Mouse (Mus musculus): ENCODE data around the gene Lmo1. TPM values are rescaled to one million over a fixed set of nuclear protein-coding genes. Genes with fewer than 3 reads are reported as not detected.

Lmo1 gene
- total RNA-seq, 2 experiments from 2014 or later: 2.6 to 3.5 TPM

- no peak for DNase-seq
Observed at GRCm38 (mm10) chr7:109175670-109176625, 941 bp upstream of the Lmo1 start.

DNA sequence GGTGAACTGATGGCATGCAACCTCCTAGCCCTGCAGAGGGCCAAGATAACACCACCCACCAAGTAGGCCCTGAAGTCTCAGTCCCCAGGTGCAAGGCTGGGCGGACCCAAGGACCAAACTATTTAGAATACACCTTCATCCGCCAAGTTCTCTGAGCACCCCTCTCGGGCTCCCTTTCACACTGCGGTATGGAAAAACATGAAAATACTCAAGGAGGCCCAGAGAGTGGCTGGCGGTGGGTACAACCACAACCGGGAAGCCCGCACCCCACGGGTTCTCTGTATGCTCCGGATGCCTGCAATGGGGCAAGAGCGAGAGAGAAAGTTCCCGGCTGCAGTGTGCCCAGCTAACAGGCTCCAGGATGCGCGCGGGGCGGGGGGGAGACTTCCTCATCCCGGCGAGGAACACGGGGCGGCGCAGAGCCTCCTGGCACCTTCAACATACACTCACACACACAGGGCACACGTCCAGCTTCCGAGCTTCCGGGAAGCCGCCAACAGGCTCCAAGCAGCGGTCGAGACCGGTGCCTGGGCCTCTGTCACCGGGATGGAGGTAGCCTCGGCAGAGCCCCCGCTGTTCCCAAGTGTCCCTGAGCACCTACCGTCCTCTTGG, 564 bp downstream of the Lmo1 start:
- DNase-seq: peak in 1 of 2 experiments; percentile 57

GRCm38 (mm10) chr7:109171874-109172273, 3.1 kb downstream of the Lmo1 start:
- no peak for DNase-seq

- DNase-seq: peak; percentile 78 to 93
Observed at GRCm38 (mm10) chr7:109170441-109170820, 4.6 kb downstream of the Lmo1 start.

- DNase-seq: peak in 1 of 2 experiments; percentile 27
Observed at GRCm38 (mm10) chr7:109169505-109170440, 5.2 kb downstream of the Lmo1 start.

DNA sequence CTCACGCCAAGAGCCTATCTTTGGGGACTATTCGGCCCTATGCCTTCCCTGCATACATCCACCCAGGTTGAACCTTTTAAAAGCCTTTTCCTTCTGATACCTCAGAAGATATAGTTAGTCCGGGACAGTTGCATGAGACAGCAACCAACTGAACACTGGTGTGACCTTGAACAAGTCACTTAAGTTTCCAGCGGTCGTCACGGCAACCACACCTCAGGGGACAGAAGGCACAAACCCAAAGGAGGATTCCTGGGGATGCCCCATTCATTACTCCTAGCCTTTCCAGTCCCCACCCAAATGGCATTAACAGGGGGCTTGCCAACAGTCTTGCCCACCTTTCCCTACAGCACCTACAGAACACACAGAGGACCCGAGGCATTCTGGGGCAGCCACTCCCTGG, 6.3 kb downstream of the Lmo1 start:
- DNase-seq: no peak

DNA sequence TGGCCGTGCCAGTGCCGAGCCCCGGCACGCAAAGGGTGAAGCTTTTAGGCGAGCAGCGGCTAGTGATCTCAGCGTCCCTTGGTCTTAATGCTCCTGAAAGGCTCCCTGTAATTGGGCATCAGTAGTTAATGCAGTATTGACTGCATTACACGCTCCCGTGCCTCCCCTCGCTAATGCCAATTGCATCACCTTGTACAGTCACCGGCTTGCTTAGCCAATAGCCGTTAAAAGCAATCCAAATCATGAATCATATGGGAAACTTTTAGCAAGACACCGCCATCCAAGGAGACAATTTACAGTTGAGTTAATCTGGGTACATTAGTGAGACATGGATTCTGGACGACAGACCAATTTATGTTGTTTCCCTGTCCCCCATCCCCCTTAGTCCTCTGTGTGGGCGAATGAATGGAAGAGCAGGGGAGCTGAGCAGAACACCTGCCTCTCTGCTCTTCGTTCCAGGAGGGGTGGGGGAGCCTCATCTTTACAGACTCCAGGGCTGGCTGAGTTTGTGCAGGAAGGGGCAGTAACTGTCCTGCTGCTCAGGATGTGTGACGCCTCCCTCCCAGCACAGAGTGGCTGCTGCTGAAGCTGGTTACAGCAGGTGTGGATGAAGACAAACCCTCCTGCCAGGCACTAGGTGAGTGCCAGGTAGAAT, 8.9 kb downstream of the Lmo1 start:
- DNase-seq: no peak

DNA sequence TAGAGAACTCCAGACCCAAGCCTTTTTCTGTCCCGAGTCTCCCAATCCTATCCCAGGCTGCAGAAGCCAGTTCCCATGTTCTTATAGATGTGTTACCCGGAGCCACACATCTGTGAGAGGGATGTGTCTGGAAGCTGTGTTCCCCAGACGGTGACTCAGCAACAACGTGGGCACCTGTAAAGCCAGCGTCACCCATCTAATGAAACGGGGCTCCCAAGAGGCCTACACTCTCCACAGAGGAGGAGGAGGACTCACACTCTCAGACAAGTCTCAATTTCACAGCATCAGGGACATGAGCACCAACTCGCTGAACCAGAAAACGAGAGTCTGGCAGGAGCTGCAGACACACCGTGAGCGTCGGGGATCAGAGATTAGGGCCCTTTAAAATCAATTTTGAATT, 20.7 kb downstream of the Lmo1 start:
- no peak for DNase-seq

- no peak for DNase-seq
Observed at GRCm38 (mm10) chr7:109153538-109153937, 21.5 kb downstream of the Lmo1 start.

DNA sequence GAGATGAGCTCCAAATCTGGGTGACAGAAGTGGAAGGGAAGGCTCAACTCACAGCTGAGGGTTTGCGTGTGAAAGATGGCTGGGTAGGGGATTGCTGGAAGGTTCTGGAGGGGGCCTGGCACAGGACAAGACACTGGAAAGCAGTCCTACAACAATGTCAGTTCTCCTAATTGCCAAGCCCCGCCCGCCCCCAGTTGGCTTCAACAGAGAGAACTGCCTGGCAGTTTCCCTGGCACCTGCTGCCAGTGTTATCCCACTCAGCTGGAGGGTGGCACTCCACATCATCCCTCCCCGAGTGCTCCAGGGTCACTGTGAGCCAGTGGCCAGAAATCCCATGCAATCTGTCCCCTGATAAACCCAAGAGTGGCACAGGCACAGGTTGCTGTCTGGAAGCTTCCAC, 23.9 kb downstream of the Lmo1 start:
- DNase-seq: no peak

DNA sequence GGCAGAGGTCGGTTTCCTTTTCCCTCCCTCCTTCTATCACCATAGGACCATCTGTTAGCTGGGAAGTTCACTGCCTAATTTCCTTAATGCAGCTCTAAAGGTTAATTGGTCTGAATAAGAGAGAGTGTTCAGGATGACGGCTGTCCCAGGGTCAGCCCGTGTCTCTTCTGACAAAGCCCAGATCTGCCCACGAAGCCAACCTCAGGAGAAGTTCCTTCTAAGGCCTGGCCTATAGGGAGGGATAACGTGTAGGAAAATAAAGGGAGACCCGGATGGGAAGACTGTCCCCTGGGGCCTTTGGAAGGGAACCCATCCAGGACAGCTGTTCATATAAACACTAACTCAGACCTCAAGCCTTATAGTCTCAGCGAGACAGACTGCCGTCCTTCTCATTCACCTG, 29.8 kb downstream of the Lmo1 start:
- peak in 1 of 2 experiments; percentile 6 for DNase-seq

GRCm38 (mm10) chr7:109144705-109145104, 30.3 kb downstream of the Lmo1 start:
- no peak for DNase-seq

GRCm38 (mm10) chr7:109142564-109142963, 32.4 kb downstream of the Lmo1 start:
- no peak for DNase-seq

GRCm38 (mm10) chr7:109141753-109142152, 33.3 kb downstream of the Lmo1 start:
- no peak for DNase-seq

GRCm38 (mm10) chr7:109141054-109141453, 34.0 kb downstream of the Lmo1 start:
- no peak for DNase-seq

GRCm38 (mm10) chr7:109139405-109139804, 35.6 kb downstream of the Lmo1 start:
- DNase-seq: peak; percentile 83 to 90

- DNase-seq: peak; percentile 50 to 79
Observed at GRCm38 (mm10) chr7:109137441-109137840, 37.6 kb downstream of the Lmo1 start.

GRCm38 (mm10) chr7:109131565-109131964, 43.4 kb downstream of the Lmo1 start:
- DNase-seq: no peak

DNA sequence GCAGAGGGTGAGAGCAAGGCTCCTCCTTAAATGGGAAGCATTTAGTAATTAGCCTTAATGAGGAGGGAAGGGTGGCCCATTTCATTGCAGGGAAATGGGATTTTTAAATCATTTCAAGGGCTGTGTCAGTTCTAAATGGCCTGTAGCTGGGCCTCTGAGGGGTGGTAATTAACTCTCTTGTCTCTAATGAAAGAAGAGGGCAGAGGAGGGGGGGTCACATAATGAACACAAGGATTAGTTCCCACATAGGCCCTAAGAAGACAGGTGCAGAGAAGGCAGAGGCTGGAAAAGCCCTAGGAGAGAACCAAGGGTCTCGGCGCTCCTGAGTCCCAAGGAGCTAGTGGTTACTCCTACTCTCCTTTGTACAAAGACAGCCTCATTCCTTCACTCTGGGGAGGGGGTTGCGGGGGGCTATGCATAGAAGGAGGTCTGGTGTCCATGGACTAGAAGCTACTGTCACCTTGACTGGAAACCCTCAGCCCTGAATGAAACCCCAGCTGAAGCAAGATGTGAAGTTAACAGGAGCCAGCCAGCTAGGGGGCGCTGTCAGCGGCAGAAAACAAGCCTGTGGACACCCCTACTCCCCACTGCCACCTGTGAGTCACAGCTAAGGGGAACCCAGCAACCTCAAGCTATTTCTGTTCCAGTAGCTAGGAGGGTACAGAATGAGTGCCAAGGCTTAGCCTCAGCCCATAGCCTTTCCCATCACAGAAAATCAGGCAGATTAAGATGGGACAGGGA, 44.9 kb downstream of the Lmo1 start:
- no peak for DNase-seq

- peak in 1 of 2 experiments; percentile 17 for DNase-seq
Observed at GRCm38 (mm10) chr7:109129442-109129841, 45.6 kb downstream of the Lmo1 start.

GRCm38 (mm10) chr7:109115929-109116328, 59.1 kb downstream of the Lmo1 start:
- DNase-seq: no peak

Data from heart, adult 18-20 months (tissue).